Mouse (Mus musculus) ES-E14 (cell line): ENCODE data around the gene Pdia3. TPM values are rescaled to one million over a fixed set of nuclear protein-coding genes. Genes with fewer than 3 reads are reported as not detected.

Experiments
- DNase-seq: peaks from one replicate; pipeline ENCODE4 v3.0.0-alpha.2; 2013; ENCODE audit warnings: low read depth, low spot score
- H3K27ac ChIP-seq: 2 replicates; pipeline ENCODE4 v1.5.1; 2012; ENCODE audit warnings: low read depth, mild to moderate bottlenecking, low read length, moderate library complexity, mixed read lengths; ENCODE audit not compliant: poor library complexity, insufficient read depth, severe bottlenecking
- H3K36me3 ChIP-seq: 2 replicates; pipeline ENCODE4 v1.6.1; 2012; ENCODE audit warnings: mild to moderate bottlenecking, low read length, moderate library complexity, mixed read lengths; ENCODE audit not compliant: control insufficient read depth, poor library complexity, insufficient read depth, severe bottlenecking
- H3K4me1 ChIP-seq, 2 experiments: fragments of 150-350 bp in 1 of 2; sonication (generic) in 1 of 2; 2 replicates each; pipeline ENCODE4 v1.6.1; 2012; ENCODE audit warnings: low read length in 2 of 2, mild to moderate bottlenecking in 1 of 2, mixed read lengths in 1 of 2; ENCODE audit not compliant: control insufficient read depth in 2 of 2, insufficient read depth in 2 of 2, poor library complexity in 1 of 2
- H3K4me3 ChIP-seq, 2 experiments: fragments of 150-350 bp in 1 of 2; sonication (generic) in 1 of 2; 2 replicates each; pipeline ENCODE4 v1.5.1; 2012; ENCODE audit warnings: low read length in 2 of 2, low read depth in 1 of 2, mild to moderate bottlenecking in 1 of 2, mixed read lengths in 1 of 2; ENCODE audit not compliant: insufficient read depth in 1 of 2, poor library complexity in 1 of 2, severe bottlenecking in 1 of 2
- H3K9ac ChIP-seq: 2 replicates; pipeline ENCODE4 v1.6.1; 2012; ENCODE audit warnings: low read depth, mild to moderate bottlenecking, low read length, mixed read lengths; ENCODE audit not compliant: poor library complexity, insufficient read depth, severe bottlenecking
- H3K9me3 ChIP-seq: fragments of 150-350 bp; sonication (generic); 2 replicates; pipeline ENCODE4 v1.6.1; 2012; ENCODE audit warnings: low read depth, mild to moderate bottlenecking, low read length; ENCODE audit not compliant: control insufficient read depth, insufficient read depth
- CHD2 ChIP-seq: IDR thresholded peaks from 2 replicates; pipeline ENCODE4 v1.6.1; 2014; ENCODE audit warnings: mild to moderate bottlenecking, low read depth, low read length, inconsistent platforms
- HCFC1 ChIP-seq: IDR thresholded peaks from 2 replicates; pipeline ENCODE4 v1.6.1; 2012; ENCODE audit warnings: low read length, inconsistent platforms, borderline replicate concordance; ENCODE audit not compliant: insufficient read depth
- MAFK ChIP-seq: IDR thresholded peaks from 2 replicates; pipeline ENCODE4 v1.6.1; 2014; ENCODE audit warnings: mild to moderate bottlenecking, low read depth, low read length, inconsistent platforms; ENCODE audit not compliant: insufficient read depth
- ZC3H11A ChIP-seq: IDR thresholded peaks from 2 replicates; pipeline ENCODE4 v1.6.1; 2012; ENCODE audit warnings: low read depth, mild to moderate bottlenecking, inconsistent platforms, low read length, borderline replicate concordance
- ZNF384 ChIP-seq: IDR thresholded peaks from 2 replicates; pipeline ENCODE4 v1.6.1; 2012; ENCODE audit warnings: low read depth, low read length, inconsistent platforms
- in situ Hi-C, 2 experiments: fragments of 600-800 bp; cut with MboI; formaldehyde crosslinking; loops; one replicate each; pipeline ENCODE4 v1.15.1; 2025; ENCODE audit warnings: low sequenced_read_pairs in 2 of 2, inconsistent platforms in 1 of 2; ENCODE audit not compliant: unreplicated experiment in 2 of 2
- total RNA-seq: library from RNA; depleted of rRNA; stranded (reverse); fragments of 300-350 nt; gene quantifications from 2 replicates; pipeline ENCODE4 v1.2.3, GENCODE M21; 2012

Pdia3 gene
- total RNA-seq, 1 experiment = 251 TPM

- no peak for DNase-seq
- in situ Hi-C loops = no loop called here
- TF ChIP-seq CHD2 = no peak
- TF ChIP-seq ZNF384 = no peak
- TF ChIP-seq ZC3H11A = no peak
- Histone ChIP-seq H3K9ac (no peak overlapping the region), H3K4me1 (no peaks in the 10 kb centered on the region), H3K9me3 (no peaks in the 10 kb centered on the region), H3K36me3 (peaks cover 19% of the 10 kb centered on the region), H3K27ac (no peak overlapping the region), H3K4me3 (no peak overlapping the region)
These were observed 26.2 kb downstream of the Pdia3 start for GRCm38 (mm10) chr2:121439746-121440145.

- in situ Hi-C loops = no loop called here
- DNase-seq = no peak
- no peaks in the 10 kb centered on the region for H3K9me3 ChIP-seq
- H3K9ac ChIP-seq = no peak overlapping the region
- TF ChIP-seq CHD2 = no peak
- no peak for TF ChIP-seq MAFK
- TF ChIP-seq HCFC1 = no peak
- no peak for TF ChIP-seq ZNF384
- no peak for TF ChIP-seq ZC3H11A
- H3K27ac ChIP-seq = no peak overlapping the region
- peaks cover 12% of the 10 kb centered on the region for H3K36me3 ChIP-seq
- H3K4me3 ChIP-seq = no peak overlapping the region
- H3K4me1 ChIP-seq = 0 out of 4 replicates have a peak, but pooled peaks cover 0 to 2% of the 10 kb centered on the region in 2 experiments
These were observed 27.4 kb downstream of the Pdia3 start for GRCm38 (mm10) chr2:121440834-121441605.

- peaks cover 12% of the 10 kb centered on the region for H3K36me3 ChIP-seq
- H3K4me3 ChIP-seq = peak overlapping the region; percentile 63 to 99
- H3K9ac ChIP-seq = peak overlapping the region; percentile 50; the same call in 1 of the 2 replicates
- in situ Hi-C loops = no loop called here
- 0 out of 4 replicates have a peak, but pooled peaks cover 0 to 2% of the 10 kb centered on the region in 2 experiments for H3K4me1 ChIP-seq
- no peaks in the 10 kb centered on the region for H3K9me3 ChIP-seq
- TF ChIP-seq ZNF384 (no peak), MAFK (no peak), ZC3H11A (no peak), CHD2 (no peak), HCFC1 (no peak)
- H3K27ac ChIP-seq = no peak overlapping the region
- DNase-seq = no peak
These were observed 28.2 kb downstream of the Pdia3 start for GRCm38 (mm10) chr2:121441800-121442199.

GRCm38 (mm10) chr2:121442259-121443067 lies 28.9 kb downstream of the Pdia3 start:
- peaks cover 10% of the 10 kb centered on the region for H3K36me3 ChIP-seq
- TF ChIP-seq ZC3H11A (no peak), MAFK (no peak), CHD2 (no peak), ZNF384 (no peak), HCFC1 (no peak)
- DNase-seq = peak; percentile 77
- no peaks in the 10 kb centered on the region for H3K9me3 ChIP-seq
- in situ Hi-C loops = no loop called here
- no peak overlapping the region for H3K27ac ChIP-seq
- peak overlapping the region; percentile 63 to 99 for H3K4me3 ChIP-seq
- peak overlapping the region; percentile 52 for H3K9ac ChIP-seq
- H3K4me1 ChIP-seq = 0 out of 4 replicates have a peak, but pooled peaks cover 0 to 2% of the 10 kb centered on the region in 2 experiments
